Mouse (Mus musculus) cerebellum, adult (tissue): ENCODE measurements around the gene Cdca3.
"Not testable (repeated sequence)": the region's sequence is repeated elsewhere in the genome, so short reads cannot be mapped to it uniquely, and the experiment has no call there.

Source experiments
- ATAC-seq: cut with Nextera tagmentation; 2 replicates; pipeline ENCODE4 v1.9.2; 2017; ENCODE audit warnings: mild to moderate bottlenecking, moderate library complexity, mixed read lengths; ENCODE audit not compliant: insufficient number of reproducible peaks, low FRiP score, low TSS enrichment

Gene Cdca3

DNA sequence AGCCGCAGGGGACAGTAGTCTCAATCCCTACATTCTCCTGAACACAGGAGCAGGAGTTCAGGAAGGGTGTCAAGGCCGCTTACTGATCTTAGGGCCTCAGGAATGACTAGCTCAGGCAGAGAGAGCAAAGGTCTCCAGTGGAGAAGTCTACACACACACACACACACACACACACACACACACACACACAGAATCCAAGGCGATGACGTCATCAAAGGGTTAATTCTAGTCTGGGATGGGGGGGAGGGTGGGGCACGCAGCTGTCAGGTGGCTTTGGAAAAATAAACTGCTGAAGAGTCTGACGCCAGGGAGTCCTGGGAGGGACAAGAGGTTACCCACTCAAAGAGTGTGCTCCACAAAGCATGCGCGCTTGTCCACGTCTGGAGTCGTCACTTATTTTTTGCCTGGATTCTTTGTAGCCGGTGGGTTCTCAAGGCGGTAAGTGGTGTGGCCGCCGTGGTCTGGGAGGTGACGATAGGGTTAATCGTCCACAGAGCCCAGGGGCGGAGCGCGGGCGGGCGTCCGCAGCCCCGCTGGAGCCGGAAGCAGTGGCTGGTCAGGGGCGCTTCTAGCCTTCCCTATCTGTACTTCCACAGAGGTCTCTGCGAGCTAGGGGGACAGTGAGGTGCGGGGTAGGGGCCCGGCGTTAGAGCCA, 20.9 kb upstream of the Cdca3 start, which contains the start of gene Spsb2:
Gene Spsb2 (plus strand): TSS at position 304 of the 655 bp plus-strand sequence.
- ATAC-seq, result no peak

DNA sequence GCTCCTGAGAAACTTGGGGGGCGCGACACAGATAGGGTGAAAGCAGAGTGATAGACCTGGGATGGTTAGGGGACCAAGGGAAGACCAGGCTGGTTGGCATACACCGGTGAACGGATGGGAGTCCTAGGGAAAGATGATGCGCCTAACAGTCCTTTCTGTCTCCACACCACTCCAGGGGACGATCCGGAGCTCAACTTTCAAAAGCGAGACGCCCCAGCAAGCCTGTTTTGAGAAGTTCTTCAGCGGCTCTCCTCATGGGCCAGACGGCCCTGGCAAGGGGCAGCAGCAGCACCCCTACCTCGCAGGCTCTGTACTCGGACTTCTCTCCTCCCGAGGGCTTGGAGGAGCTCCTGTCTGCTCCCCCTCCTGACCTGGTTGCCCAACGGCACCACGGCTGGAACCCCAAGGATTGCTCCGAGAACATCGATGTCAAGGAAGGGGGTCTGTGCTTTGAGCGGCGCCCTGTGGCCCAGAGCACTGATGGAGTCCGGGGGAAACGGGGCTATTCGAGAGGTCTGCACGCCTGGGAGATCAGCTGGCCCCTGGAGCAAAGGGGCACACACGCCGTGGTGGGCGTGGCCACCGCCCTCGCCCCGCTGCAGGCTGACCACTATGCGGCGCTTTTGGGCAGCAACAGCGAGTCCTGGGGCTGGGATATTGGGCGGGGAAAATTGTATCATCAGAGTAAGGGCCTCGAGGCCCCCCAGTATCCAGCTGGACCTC, 20.1 kb upstream of the Cdca3 start:
- ATAC-seq, result peak; percentile 18; the same call in 1 of the 2 replicates

DNA sequence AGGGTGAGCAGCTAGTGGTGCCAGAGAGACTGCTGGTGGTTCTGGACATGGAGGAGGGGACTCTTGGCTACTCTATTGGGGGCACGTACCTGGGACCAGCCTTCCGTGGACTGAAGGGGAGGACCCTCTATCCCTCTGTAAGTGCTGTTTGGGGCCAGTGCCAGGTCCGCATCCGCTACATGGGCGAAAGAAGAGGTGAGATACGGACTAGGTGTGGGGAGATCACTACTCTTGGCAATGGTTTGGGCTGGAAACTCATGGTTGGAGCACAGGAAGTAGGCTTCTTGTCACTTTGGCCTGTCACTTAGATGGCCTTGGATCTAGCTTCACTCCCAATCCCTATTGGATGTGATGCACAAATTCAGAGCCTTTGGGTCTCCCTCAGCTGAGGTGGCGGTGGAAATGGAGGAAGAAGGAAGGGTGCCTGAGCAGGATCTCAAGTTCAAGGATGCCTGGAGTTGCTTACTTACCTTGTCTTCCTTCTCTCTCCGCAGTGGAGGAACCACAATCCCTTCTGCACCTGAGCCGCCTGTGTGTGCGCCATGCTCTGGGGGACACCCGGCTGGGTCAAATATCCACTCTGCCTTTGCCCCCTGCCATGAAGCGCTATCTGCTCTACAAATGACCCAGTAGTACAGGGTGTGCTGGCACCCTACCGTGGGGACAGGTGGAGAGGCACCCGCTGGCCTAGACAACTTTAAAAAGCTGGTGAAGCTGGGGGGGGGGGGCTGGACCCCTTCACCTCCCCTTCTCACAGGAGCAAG, 19.4 kb upstream of the Cdca3 start:
- ATAC-seq, result no peak

DNA sequence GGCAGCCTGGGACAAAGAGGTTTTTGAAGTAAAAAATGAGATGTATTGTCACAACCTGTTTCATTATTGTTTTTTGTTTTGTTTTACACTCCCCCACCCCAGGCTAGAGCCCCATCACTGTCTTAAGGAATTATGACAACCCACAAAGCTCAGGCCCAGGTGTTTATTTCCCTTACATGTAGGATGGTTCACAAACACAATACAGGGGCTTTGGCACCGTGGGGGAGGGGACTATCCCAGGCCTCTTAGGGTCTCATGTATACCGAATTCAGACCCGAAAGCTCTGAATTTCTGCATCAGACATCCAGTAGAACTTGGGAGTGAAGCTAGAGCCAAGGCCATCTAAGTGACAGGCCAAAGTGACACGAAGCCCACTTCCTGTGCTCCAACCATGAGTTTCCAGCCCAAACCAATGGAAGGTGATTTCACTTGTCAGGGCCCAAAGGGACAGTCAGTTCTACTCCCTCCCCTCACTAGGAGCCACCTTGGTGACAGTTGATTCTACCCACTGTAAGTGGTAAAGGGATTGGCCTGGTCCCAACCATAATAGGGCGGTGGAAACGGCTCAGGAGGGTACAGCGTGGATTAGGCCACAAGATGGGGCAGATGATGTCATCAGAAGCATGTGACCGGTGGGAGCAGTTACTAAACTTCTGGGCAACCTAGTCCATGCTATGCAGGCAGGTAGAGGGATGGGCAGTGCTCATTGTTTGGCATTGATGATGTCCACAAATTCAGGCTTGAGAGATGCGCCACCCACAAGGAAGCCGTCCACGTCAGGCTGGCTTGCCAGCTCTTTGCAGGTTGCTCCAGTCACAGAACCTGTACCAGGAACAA, 18.6 kb upstream of the Cdca3 start:
- ATAC-seq, result not testable (repeated sequence)

GRCm38 (mm10) chr6:124811403-124811665, 18.0 kb upstream of the Cdca3 start:
- no peak for ATAC-seq

DNA sequence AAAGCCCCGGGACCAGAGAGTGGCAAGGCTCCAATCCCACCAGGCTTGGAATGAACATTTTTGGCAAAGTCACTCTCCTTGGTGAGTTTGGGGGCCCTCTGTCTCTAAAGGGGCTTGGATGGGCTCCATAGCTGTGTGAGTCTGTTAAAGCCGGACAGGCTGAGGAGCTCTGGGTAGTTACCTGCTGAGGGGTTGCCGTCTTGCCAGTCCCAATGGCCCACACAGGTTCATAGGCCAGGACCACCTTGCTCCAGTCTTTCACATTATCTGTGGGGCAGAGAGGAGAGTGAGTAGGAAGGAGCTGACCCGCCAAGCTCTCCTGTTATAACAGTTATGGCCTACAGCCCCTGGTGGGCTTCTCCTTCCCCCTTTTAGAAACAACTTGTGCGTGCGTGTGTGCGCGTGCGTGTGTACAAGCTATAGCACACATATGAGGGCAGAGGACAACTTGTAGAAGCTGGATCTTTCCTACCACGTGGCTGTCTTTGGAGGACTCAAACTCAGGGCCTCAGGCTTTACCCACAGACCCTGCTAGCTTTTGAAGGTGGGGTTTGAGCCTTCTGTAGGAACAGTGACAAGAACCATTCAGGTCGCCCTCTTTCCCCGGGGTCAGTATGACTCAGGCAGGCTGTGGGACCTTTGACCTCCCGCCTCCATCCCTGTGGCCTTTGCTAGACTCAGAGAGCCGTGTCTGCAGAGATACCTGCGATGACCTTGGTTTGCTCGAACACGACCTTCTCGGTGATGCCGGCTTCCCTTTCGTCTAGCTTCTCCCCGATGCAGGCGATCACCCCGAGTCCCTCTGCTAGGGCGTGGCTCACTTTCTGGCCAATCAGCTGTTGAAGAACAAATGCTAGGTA, 17.4 kb upstream of the Cdca3 start:
- ATAC-seq, result no peak

DNA sequence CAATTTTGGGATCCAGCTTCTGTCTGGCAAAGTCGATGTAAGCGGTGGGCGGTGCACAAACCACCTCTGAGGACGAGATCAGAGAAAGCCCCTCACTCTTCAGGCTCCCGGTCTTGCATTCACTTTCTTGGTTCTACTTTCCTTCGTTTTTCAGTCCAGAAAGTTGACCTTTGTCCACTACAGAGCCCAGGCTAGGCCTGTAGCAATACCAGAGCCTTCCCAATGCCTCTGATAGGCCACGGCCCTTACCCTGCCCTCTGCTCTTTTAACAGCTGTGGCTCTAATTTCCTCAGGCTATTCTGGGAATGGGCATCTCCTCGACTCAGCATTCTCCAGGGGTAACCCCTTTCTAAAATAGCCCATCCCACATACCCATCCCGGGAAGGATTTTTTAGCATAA, 16.5 kb upstream of the Cdca3 start:
- ATAC-seq, result no peak

DNA sequence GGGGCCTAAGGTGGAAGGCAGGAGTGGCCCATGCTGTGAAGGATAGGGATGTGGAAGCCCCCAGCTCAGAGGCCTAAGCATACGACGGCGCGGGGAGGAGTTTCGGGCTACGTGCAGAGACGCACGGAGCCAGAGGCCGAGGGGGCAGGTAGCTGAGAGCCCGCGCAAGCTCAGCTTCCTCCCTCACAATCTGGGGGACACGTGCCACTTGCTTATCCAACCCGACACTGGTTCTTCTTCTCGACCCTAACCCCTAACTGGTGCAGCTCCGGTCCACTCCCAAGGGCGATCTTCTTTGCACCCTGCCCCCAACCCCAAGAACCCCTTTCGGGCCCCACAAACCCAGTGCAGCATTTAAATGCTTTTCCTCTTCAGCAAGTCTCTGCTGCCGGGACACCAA, 15.9 kb upstream of the Cdca3 start:
- peak; percentile 33; the same call in 1 of the 2 replicates for ATAC-seq

- peak; percentile 74 for ATAC-seq
Measured at GRCm38 (mm10) chr6:124813933-124814332, 15.4 kb upstream of the Cdca3 start, which contains the start of gene Tpi1. Gene Tpi1 (minus strand): TSS chr6:124814296.

- peak; percentile 6; the same call in 1 of the 2 replicates for ATAC-seq
Measured at GRCm38 (mm10) chr6:124814448-124814847, 14.9 kb upstream of the Cdca3 start.

- ATAC-seq, result no peak
Measured at GRCm38 (mm10) chr6:124814858-124815774, 14.2 kb upstream of the Cdca3 start.

DNA sequence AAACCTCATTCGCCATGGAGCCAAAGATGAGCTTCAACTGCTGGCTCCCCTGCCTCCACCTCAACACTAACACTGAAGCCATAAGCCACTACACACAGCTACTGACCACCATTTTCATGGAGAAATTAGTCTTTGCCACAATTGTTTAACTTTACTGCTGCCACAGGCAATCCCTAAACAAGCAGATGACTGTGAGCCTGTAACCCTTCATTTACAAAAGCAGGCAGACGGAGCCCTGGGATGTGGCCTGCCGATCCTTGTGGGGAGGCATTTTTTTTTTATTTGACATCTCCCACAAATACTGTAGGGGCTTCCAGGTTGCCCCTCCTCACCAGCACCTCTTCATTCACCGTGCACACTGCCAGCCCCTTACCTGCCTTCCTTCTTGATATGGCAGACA, 12.7 kb upstream of the Cdca3 start:
- no peak for ATAC-seq

DNA sequence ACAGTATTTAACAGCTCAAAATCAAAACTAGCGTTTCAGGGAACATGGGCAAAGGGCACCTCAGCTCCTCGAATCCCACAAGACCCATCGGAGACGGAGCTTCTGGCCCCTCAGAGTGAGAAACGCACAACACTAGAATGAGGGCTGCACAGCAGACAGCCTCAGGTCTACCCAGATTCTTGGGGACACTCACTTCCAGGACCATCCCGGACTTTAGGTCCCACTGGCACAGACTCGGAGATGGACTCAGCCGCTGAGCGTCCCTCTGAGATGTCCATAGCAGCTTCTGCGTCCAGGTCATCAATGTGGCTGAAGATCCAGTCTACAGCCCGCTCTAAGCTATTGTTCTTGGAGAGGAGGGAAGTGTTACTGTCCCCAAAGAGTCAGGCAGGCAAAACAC, 12.2 kb upstream of the Cdca3 start:
- ATAC-seq, result no peak

- ATAC-seq, result no peak
Measured at GRCm38 (mm10) chr6:124817563-124817962, 11.8 kb upstream of the Cdca3 start.

DNA sequence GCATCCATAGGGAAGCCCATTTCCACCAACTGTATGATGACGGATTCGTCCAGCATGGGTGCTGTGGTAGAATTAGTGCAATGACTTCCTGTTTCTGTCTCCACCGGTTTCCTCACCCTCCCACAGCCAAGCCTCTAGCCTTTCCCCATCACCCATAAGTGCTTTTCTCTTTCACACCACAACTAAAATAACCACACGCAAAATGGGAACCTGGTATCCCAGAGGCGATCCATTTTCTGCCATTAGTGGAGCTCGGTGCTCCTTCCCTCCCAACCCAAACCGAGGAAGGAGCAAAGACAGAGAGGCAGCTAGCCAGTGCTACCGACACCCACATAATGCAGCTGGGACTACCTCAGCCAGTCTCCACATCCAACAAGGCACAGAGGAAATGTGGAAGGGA, 11.4 kb upstream of the Cdca3 start:
- ATAC-seq, result no peak

- no peak for ATAC-seq
Measured at GRCm38 (mm10) chr6:124820891-124821290, 8.5 kb upstream of the Cdca3 start.

DNA sequence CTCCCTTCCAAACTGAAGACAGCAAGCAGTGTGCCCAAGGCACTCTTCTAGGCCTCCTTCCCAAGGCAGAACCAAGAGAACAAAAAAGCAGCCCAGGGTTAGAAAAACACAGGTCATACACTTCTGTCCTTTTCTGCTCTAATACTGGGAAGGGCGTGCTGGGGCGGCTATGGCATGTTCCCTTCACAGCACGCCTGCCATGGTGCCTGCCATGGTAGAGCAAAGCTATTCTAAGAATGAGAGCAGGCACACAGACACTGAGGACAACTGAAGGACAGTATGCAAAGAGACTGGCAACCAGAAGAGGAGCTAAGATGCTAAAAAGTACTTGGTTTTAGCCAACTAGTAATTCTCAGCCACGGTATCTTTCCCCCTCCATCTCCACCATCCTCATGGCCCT, 7.3 kb upstream of the Cdca3 start:
- ATAC-seq, result no peak

GRCm38 (mm10) chr6:124828101-124828592, 1.2 kb upstream of the Cdca3 start:
- ATAC-seq, result no peak
